Mouse (Mus musculus): ENCODE measurements at regions not wholly inside any gene's neighbourhood (a gene's known extent, or its start where the extent isn't known, plus 50 kb on each side); places are given as distances from the start of the nearest gene placed in this dataset.

DNA sequence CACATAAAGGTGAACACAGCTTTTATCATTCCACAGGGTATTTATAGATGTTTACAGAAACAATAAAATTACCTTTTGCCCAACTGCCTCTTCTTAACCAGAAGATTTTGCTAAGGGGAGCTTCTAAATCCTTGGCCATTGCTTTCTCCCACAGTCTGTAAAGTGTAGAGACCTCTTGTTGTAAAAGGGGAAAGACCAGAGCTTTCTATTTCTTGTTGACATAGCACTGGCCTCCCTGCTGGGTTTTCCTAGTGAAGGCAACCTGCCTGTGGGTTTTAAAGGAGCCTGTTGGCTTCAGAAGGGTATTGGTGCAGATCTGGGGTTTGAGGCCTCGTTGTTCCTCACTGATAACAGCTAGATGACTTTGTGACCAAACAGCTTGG, 381.6 kb downstream of the Lmo4 start:
- Histone ChIP-seq H3K27me3 (replicated peaks; ENCODE audit: control insufficient read depth, insufficient read depth, low read length) (no peaks in the 10 kb centered on the region), H3K36me3 (ENCODE audit: control insufficient read depth, insufficient read depth) (no peaks in the 10 kb centered on the region), H3K9ac (replicated peaks; ENCODE audit: low read depth, low read length) (no peak overlapping the region), H3K4me3 (replicated peaks; ENCODE audit: low read length) (no peak overlapping the region), H3K9me3 (ENCODE audit: control insufficient read depth, low read length) (no peaks in the 10 kb centered on the region), H3K4me2 (ENCODE audit: low read length) (no peak overlapping the region), H3K4me1 (replicated peaks; ENCODE audit: control insufficient read depth, insufficient read depth, low read length) (no peaks in the 10 kb centered on the region), H3K27ac (ENCODE audit: low read length) (no peak overlapping the region)
- WGBS: 58% methylated on average over 1 of the region's 1 CpGs
- ATAC-seq: no peak

DNA sequence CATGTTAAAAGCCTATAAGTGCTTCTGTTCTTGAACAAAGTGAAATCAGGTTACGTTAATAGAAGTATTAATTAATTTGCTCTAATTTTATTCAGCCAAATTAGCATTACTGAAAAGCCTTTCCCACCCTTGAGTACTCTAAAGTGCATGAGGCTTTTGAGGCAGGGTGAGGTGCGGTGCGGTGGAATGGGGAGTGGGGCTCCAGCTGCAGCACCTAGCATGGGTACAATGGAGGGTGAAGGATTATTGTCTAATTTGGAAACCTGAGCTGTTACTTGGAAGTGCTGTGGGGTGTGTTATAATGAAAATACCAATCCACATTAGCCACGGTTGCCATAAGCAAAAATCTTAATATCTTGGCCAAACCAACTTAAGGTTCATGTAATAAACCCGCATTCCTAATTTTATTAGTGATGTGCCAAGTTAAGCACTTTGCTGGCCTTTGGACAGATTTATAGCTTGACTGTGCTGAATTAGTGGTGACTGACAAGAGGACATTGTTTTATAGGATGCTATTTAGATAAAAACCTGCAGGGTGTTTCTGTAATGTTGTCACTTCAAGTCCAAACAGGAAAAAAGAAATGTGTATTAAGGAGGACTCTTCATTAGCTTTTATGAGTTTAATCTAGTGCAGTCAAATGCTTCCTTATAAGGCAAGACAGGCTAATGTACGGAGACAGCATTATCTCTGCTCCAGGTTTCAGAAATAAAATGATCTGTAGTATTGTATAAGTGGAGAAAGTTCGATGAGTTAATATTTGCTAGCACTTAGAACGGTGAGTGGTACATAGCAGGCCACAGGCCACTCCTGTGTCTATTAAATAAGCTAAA, 382.2 kb downstream of the Lmo4 start:
- peak; percentile 77 for ATAC-seq
- no peak overlapping the region for H3K27ac ChIP-seq (ENCODE audit: low read length)
- no peaks in the 10 kb centered on the region for H3K9me3 ChIP-seq (ENCODE audit: control insufficient read depth, low read length)
- H3K9ac ChIP-seq (replicated peaks; ENCODE audit: low read depth, low read length): no peak overlapping the region
- no peaks in the 10 kb centered on the region for H3K27me3 ChIP-seq (replicated peaks; ENCODE audit: control insufficient read depth, insufficient read depth, low read length)
- no peaks in the 10 kb centered on the region for H3K4me1 ChIP-seq (replicated peaks; ENCODE audit: control insufficient read depth, insufficient read depth, low read length)
- H3K36me3 ChIP-seq (ENCODE audit: control insufficient read depth, insufficient read depth): no peaks in the 10 kb centered on the region
- no peak overlapping the region for H3K4me3 ChIP-seq (replicated peaks; ENCODE audit: low read length)
- no peak overlapping the region for H3K4me2 ChIP-seq (ENCODE audit: low read length)
- 62% methylated on average over 8 of the region's 8 CpGs for WGBS

DNA sequence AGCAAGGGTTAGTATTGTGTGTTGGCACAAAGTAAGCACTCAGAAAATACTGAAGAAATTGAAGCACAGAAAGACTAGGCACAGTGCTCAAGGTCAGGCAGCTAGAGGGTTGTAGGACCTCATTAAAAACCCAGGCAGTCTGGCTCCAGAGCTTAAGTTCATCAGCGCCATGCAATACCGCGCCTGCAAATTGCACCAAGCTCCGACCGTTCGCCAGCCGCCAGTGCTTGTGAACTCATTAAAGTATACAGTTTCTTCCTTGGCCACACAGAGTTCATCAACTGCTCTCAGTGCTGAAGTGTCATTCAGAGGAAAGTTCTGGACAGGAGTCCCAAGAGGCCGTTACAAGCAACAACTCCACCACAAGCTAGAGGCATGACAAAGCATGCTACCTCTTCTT, 397.5 kb downstream of the Lmo4 start:
- no peaks in the 10 kb centered on the region for H3K9me3 ChIP-seq (ENCODE audit: control insufficient read depth, low read length)
- WGBS: 91% methylated on average over 8 of the region's 8 CpGs
- no peak overlapping the region for H3K27ac ChIP-seq (ENCODE audit: low read length)
- ATAC-seq: no peak
- H3K36me3 ChIP-seq (ENCODE audit: control insufficient read depth, insufficient read depth): no peaks in the 10 kb centered on the region
- no peak overlapping the region for H3K9ac ChIP-seq (replicated peaks; ENCODE audit: low read depth, low read length)
- H3K27me3 ChIP-seq (replicated peaks; ENCODE audit: control insufficient read depth, insufficient read depth, low read length): no peaks in the 10 kb centered on the region
- no peaks in the 10 kb centered on the region for H3K4me1 ChIP-seq (replicated peaks; ENCODE audit: control insufficient read depth, insufficient read depth, low read length)
- no peak overlapping the region for H3K4me3 ChIP-seq (replicated peaks; ENCODE audit: low read length)
- H3K4me2 ChIP-seq (ENCODE audit: low read length): no peak overlapping the region

DNA sequence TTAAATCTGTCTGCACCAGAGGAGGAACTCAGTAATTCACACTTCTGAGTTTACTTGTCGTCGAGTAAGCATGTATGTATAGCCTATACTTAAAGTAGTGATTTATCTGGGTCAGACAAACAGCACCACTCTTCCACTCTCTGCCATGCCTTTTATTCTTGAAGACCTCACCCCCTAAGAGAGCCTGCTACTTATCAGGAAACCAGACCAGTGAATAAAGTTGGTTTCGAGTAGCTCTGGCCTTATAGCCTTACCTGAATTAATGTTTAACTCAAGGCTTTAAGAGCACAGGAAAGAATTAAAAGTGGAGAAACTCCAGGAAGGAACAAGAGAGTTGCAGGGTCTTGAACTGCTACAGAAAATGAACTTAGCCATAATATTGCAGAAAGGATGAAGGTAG, 398.1 kb downstream of the Lmo4 start:
- no peak overlapping the region for H3K4me3 ChIP-seq (replicated peaks; ENCODE audit: low read length)
- 89% methylated on average over 3 of the region's 3 CpGs for WGBS
- H3K27me3 ChIP-seq (replicated peaks; ENCODE audit: control insufficient read depth, insufficient read depth, low read length): no peaks in the 10 kb centered on the region
- H3K27ac ChIP-seq (ENCODE audit: low read length): no peak overlapping the region
- H3K36me3 ChIP-seq (ENCODE audit: control insufficient read depth, insufficient read depth): no peaks in the 10 kb centered on the region
- no peak overlapping the region for H3K4me2 ChIP-seq (ENCODE audit: low read length)
- H3K4me1 ChIP-seq (replicated peaks; ENCODE audit: control insufficient read depth, insufficient read depth, low read length): no peaks in the 10 kb centered on the region
- H3K9ac ChIP-seq (replicated peaks; ENCODE audit: low read depth, low read length): no peak overlapping the region
- H3K9me3 ChIP-seq (ENCODE audit: control insufficient read depth, low read length): no peaks in the 10 kb centered on the region
- no peak for ATAC-seq

DNA sequence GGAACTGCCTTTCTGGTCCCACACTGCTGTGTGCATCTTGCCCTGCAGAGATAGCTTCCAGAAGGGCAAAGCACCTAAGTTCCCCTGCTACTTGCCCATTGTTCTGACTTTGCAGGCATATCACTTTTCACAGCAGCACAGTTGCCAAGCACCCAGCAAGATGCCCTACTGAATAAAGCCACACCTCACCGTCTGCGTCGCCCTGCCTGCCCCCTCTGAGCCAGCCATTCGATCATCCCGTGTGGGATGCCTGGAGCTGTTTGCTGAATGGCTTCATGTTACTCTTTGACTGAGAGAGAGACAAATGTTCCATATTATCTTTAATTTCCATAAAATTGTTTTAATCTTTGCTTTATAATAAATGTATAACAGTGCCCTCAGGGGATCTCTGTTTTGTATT, 407.2 kb downstream of the Lmo4 start:
- H3K27me3 ChIP-seq (replicated peaks; ENCODE audit: control insufficient read depth, insufficient read depth, low read length): no peaks in the 10 kb centered on the region
- 54% methylated on average over 5 of the region's 5 CpGs for WGBS
- no peak overlapping the region for H3K9ac ChIP-seq (replicated peaks; ENCODE audit: low read depth, low read length)
- ATAC-seq: no peak
- no peak overlapping the region for H3K27ac ChIP-seq (ENCODE audit: low read length)
- no peaks in the 10 kb centered on the region for H3K36me3 ChIP-seq (ENCODE audit: control insufficient read depth, insufficient read depth)
- no peak overlapping the region for H3K4me3 ChIP-seq (replicated peaks; ENCODE audit: low read length)
- H3K4me1 ChIP-seq (replicated peaks; ENCODE audit: control insufficient read depth, insufficient read depth, low read length): no peaks in the 10 kb centered on the region
- H3K4me2 ChIP-seq (ENCODE audit: low read length): no peak overlapping the region
- H3K9me3 ChIP-seq (ENCODE audit: control insufficient read depth, low read length): no peaks in the 10 kb centered on the region

DNA sequence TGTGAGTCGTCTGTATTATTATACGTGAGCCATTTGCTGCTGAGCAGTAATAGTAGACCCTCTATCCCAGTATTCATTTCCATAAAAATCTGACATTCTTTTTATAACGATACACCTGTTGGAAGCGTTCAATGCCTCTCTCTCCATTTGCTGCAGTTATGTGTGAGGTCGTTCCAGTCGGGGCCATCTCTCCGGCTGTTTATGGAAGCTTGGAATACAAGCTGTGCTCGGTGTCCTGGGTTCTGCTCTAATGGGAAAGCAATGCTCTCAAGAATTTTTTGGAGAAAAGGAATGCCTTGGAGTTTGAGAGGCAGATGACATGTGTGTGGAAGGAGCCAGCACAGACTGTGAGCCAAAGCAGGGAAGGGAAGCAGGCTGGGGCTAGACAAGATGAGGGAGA, 414.1 kb downstream of the Lmo4 start:
- no peaks in the 10 kb centered on the region for H3K9me3 ChIP-seq (ENCODE audit: control insufficient read depth, low read length)
- H3K4me2 ChIP-seq (ENCODE audit: low read length): no peak overlapping the region
- no peak for ATAC-seq
- no peak overlapping the region for H3K9ac ChIP-seq (replicated peaks; ENCODE audit: low read depth, low read length)
- H3K27me3 ChIP-seq (replicated peaks; ENCODE audit: control insufficient read depth, insufficient read depth, low read length): no peaks in the 10 kb centered on the region
- no peak overlapping the region for H3K4me3 ChIP-seq (replicated peaks; ENCODE audit: low read length)
- H3K36me3 ChIP-seq (ENCODE audit: control insufficient read depth, insufficient read depth): no peaks in the 10 kb centered on the region
- 70% methylated on average over 8 of the region's 8 CpGs for WGBS
- no peaks in the 10 kb centered on the region for H3K4me1 ChIP-seq (replicated peaks; ENCODE audit: control insufficient read depth, insufficient read depth, low read length)
- H3K27ac ChIP-seq (ENCODE audit: low read length): no peak overlapping the region

DNA sequence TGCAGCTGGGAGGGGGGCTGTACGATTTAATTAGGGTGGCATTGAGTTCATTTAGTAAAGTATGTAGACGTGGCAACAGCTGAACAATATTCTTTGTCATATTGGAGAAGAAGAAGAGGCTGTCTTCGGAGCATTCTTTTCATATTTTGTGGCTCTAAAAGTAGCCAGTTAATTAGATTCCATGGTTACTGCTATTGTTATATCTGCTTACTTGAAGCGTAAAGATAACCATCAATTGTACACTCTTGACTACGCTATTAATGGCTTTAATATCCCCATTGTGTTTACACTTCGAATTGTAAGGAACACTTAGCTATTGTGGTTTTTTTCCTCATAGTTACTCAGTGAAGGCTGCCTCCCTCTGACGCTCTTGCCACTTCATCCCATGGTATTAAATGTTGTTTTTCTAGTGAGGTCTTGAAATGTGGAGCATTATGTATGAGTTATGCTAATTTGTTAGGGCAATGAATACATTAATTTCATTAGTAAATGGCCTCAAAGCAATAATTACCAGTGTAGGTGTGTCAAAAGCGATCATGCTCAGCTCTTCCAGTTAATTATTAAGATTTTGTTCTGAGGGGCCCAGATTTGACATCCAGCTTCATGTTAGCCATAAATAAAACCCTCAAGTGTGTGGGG, 415.0 kb downstream of the Lmo4 start:
- H3K36me3 ChIP-seq (ENCODE audit: control insufficient read depth, insufficient read depth): no peaks in the 10 kb centered on the region

DNA sequence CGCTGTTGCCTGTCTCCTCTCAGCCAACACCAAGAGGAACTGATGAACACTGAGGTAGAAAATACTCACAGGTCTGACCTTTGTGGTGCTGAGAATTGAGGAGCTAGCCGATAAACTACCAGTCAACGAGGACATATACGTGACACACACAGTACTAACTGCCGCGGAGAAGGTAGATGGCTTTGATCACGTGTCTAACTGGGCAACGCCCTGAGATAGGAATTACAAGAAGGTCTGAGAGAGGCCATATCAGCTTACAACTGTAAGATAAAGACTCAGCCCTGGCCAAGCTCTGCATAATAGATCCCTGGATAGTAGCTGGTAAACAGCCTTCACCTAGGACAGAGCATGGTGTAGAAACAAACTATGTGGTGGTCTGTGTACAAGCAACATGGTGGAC, 418.1 kb downstream of the Lmo4 start:
- Histone ChIP-seq H3K4me3 (replicated peaks; ENCODE audit: low read length) (no peak overlapping the region), H3K4me1 (replicated peaks; ENCODE audit: control insufficient read depth, insufficient read depth, low read length) (no peaks in the 10 kb centered on the region), H3K36me3 (ENCODE audit: control insufficient read depth, insufficient read depth) (no peaks in the 10 kb centered on the region), H3K4me2 (ENCODE audit: low read length) (no peak overlapping the region), H3K9ac (replicated peaks; ENCODE audit: low read depth, low read length) (no peak overlapping the region), H3K27me3 (replicated peaks; ENCODE audit: control insufficient read depth, insufficient read depth, low read length) (no peaks in the 10 kb centered on the region), H3K9me3 (ENCODE audit: control insufficient read depth, low read length) (no peaks in the 10 kb centered on the region), H3K27ac (ENCODE audit: low read length) (no peak overlapping the region)
- WGBS: 94% methylated on average over 8 of the region's 8 CpGs
- no peak for ATAC-seq

More for the DNA sequence above, 415.0 kb downstream of the Lmo4 start:
- ATAC-seq: no peak
- Histone ChIP-seq H3K27me3 (replicated peaks; ENCODE audit: control insufficient read depth, insufficient read depth, low read length) (no peaks in the 10 kb centered on the region), H3K9ac (replicated peaks; ENCODE audit: low read depth, low read length) (no peak overlapping the region), H3K4me2 (ENCODE audit: low read length) (no peak overlapping the region), H3K27ac (ENCODE audit: low read length) (no peak overlapping the region), H3K4me1 (replicated peaks; ENCODE audit: control insufficient read depth, insufficient read depth, low read length) (no peaks in the 10 kb centered on the region), H3K4me3 (replicated peaks; ENCODE audit: low read length) (no peak overlapping the region), H3K9me3 (ENCODE audit: control insufficient read depth, low read length) (no peaks in the 10 kb centered on the region)
- 15% methylated on average over 8 of the region's 8 CpGs for whole genome bisulfite sequencing

DNA sequence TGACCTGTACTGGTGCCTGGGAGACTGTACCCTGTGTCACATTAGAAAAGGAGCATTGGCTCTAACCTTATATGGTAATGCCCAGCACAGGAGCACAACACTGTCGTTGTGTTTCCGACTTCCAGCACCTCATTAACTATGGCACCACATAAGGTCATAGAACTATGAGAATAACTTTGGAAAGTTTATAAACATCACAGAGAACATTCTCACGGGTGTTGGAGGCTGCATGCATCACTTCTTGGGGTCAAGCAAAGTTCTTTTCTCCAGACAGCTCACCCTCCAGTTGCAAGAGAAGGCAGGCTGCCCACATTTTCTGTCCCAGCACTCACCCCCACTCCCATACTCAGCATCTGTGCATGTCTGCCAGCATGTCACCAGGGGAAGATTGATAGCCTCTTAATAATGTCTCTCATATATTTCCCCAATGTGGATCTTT, 420.6 kb downstream of the Lmo4 start:
- 83% methylated on average over 3 of the region's 3 CpGs for WGBS
- H3K4me3 ChIP-seq (replicated peaks; ENCODE audit: low read length): no peak overlapping the region
- H3K4me2 ChIP-seq (ENCODE audit: low read length): no peak overlapping the region
- H3K9ac ChIP-seq (replicated peaks; ENCODE audit: low read depth, low read length): no peak overlapping the region
- no peaks in the 10 kb centered on the region for H3K27me3 ChIP-seq (replicated peaks; ENCODE audit: control insufficient read depth, insufficient read depth, low read length)
- H3K36me3 ChIP-seq (ENCODE audit: control insufficient read depth, insufficient read depth): no peaks in the 10 kb centered on the region
- no peak overlapping the region for H3K27ac ChIP-seq (ENCODE audit: low read length)
- no peak for ATAC-seq
- H3K9me3 ChIP-seq (ENCODE audit: control insufficient read depth, low read length): no peaks in the 10 kb centered on the region
- no peaks in the 10 kb centered on the region for H3K4me1 ChIP-seq (replicated peaks; ENCODE audit: control insufficient read depth, insufficient read depth, low read length)

Data from forebrain, embryonic 16.5 days (tissue).